ENCODE assay signal across 13 mouse cellular contexts in genomic region chr13:37895564-37896254, GRCm38 (mm10).
DNase-seq lines count a peak whose midpoint lies in the region; ATAC-seq and TF ChIP-seq lines count a peak whose summit lies in the region.
"Had no signal": no experiment of that assay in that cellular context is flagged by ENCODE, and none has a peak within 500 bp of the region (broad histone marks: within the 10 kb centered on the region; RNA-seq: fewer than 3 reads in every experiment).

No protein-coding gene starts in this region.

- H3K36me3 ChIP-seq in heart, embryonic 13.5 days = peaks cover 96% of the 10 kb centered on the region
- peaks cover 18% of the 10 kb centered on the region for H3K36me3 ChIP-seq in intestine, embryonic 15.5 days
- H3K36me3 ChIP-seq in stomach, embryonic 15.5 days = peaks cover 34% of the 10 kb centered on the region
- H3K36me3 ChIP-seq in forebrain, postnatal 0 days (ENCODE audit: insufficient read depth) = no peaks in the 10 kb centered on the region
- H3K36me3 ChIP-seq: hindbrain, embryonic 15.5 days; midbrain, embryonic 15.5 days had no signal

- no peak for ATAC-seq in heart, embryonic 13.5 days (ENCODE audit: extremely low read depth, insufficient number of reproducible peaks, low FRiP score, low TSS enrichment)
- ATAC-seq in intestine, embryonic 15.5 days = peak; percentile 90
- ATAC-seq in stomach, embryonic 15.5 days (ENCODE audit: insufficient read depth, low FRiP score, low read depth) = peak; percentile 90
- no peak for ATAC-seq in forebrain, postnatal 0 days
- ATAC-seq: midbrain, embryonic 15.5 days had no signal

- intact Hi-C loops in heart, postnatal 36 days (cut with DNase I) = no loop called here

- DNase-seq in heart, postnatal 36 days = no peak
- peak; percentile 56 to 72 for DNase-seq in kidney, postnatal 25 days
- DNase-seq in neural tube, embryonic 10.5 days (ENCODE audit: extremely low spot score, low spot score) = no peak
- no peak for DNase-seq in forebrain, postnatal 0 days
- DNase-seq in cerebellum, postnatal 14 days = no peak
- DNase-seq: gastrocnemius, postnatal 14 days; thymus, adult 18-20 months had no signal

- H3K4me1 ChIP-seq in heart, embryonic 13.5 days = peaks cover 30% of the 10 kb centered on the region
- 0 out of 2 replicates have a peak, but pooled peaks cover 5% of the 10 kb centered on the region for H3K4me1 ChIP-seq in intestine, embryonic 15.5 days (replicated peaks)
- H3K4me1 ChIP-seq in stomach, embryonic 15.5 days = 0 out of 2 replicates have a peak, but pooled peaks cover 4% of the 10 kb centered on the region
- no peaks in the 10 kb centered on the region for H3K4me1 ChIP-seq in forebrain, postnatal 0 days (ENCODE audit: insufficient read depth)
- H3K4me1 ChIP-seq: hindbrain, embryonic 15.5 days; midbrain, embryonic 15.5 days had no signal

- no peak for TF ChIP-seq CTCF in forebrain, postnatal 0 days (IDR thresholded peaks at IDR 0.05; ENCODE audit: low read depth)

- 32% methylated on average over 6 of the region's 6 CpGs for WGBS in heart, embryonic 13.5 days
- WGBS in intestine, embryonic 15.5 days = 59% methylated on average over 6 of the region's 6 CpGs
- WGBS in stomach, embryonic 15.5 days = 63% methylated on average over 6 of the region's 6 CpGs
- 79% methylated on average over 6 of the region's 6 CpGs for WGBS in forebrain, postnatal 0 days

- H3K27me3 ChIP-seq in heart, embryonic 13.5 days (replicated peaks) = no peaks in the 10 kb centered on the region
- H3K27me3 ChIP-seq in intestine, embryonic 15.5 days (replicated peaks) = no peaks in the 10 kb centered on the region
- no peaks in the 10 kb centered on the region for H3K27me3 ChIP-seq in stomach, embryonic 15.5 days (replicated peaks)
- no peaks in the 10 kb centered on the region for H3K27me3 ChIP-seq in forebrain, postnatal 0 days (ENCODE audit: insufficient read depth, low read length)
- H3K27me3 ChIP-seq: hindbrain, embryonic 15.5 days; midbrain, embryonic 15.5 days had no signal

- H3K9me3 ChIP-seq in heart, embryonic 13.5 days = no peaks in the 10 kb centered on the region
- H3K9me3 ChIP-seq in intestine, embryonic 15.5 days = no peaks in the 10 kb centered on the region
- H3K9me3 ChIP-seq in stomach, embryonic 15.5 days = no peaks in the 10 kb centered on the region
- H3K9me3 ChIP-seq in forebrain, postnatal 0 days (ENCODE audit: low read length) = no peaks in the 10 kb centered on the region
- H3K9me3 ChIP-seq: hindbrain, embryonic 15.5 days; midbrain, embryonic 15.5 days had no signal

- no peak overlapping the region for H3K4me3 ChIP-seq in heart, embryonic 13.5 days
- no peak overlapping the region for H3K4me3 ChIP-seq in intestine, embryonic 15.5 days (replicated peaks)
- H3K4me3 ChIP-seq in stomach, embryonic 15.5 days (replicated peaks) = no peak overlapping the region
- no peak overlapping the region for H3K4me3 ChIP-seq in forebrain, postnatal 0 days (ENCODE audit: low read depth, low read length)
- H3K4me3 ChIP-seq: erythroblast, embryonic 14.5 days; hindbrain, embryonic 15.5 days; midbrain, embryonic 15.5 days had no signal

- peak overlapping the region; percentile 84 for H3K27ac ChIP-seq in heart, embryonic 13.5 days (replicated peaks)
- H3K27ac ChIP-seq in intestine, embryonic 15.5 days = peak overlapping the region; percentile 70
- peak overlapping the region; percentile 70 for H3K27ac ChIP-seq in stomach, embryonic 15.5 days
- H3K27ac ChIP-seq in forebrain, postnatal 0 days (ENCODE audit: low read depth, low read length) = no peak overlapping the region
- H3K27ac ChIP-seq: hindbrain, embryonic 15.5 days; midbrain, embryonic 15.5 days had no signal

- peak overlapping the region; percentile 20; the same call in 1 of the 2 replicates for H3K4me2 ChIP-seq in heart, embryonic 13.5 days
- H3K4me2 ChIP-seq in intestine, embryonic 15.5 days (replicated peaks) = no peak overlapping the region
- no peak overlapping the region for H3K4me2 ChIP-seq in stomach, embryonic 15.5 days
- H3K4me2 ChIP-seq in forebrain, postnatal 0 days (ENCODE audit: low read depth) = no peak overlapping the region
- H3K4me2 ChIP-seq: hindbrain, embryonic 15.5 days; midbrain, embryonic 15.5 days had no signal

- peak overlapping the region; percentile 47; the same call in 1 of the 2 replicates for H3K9ac ChIP-seq in heart, embryonic 13.5 days
- H3K9ac ChIP-seq in intestine, embryonic 15.5 days = no peak overlapping the region
- no peak overlapping the region for H3K9ac ChIP-seq in stomach, embryonic 15.5 days
- no peak overlapping the region for H3K9ac ChIP-seq in forebrain, postnatal 0 days
- H3K9ac ChIP-seq: hindbrain, embryonic 15.5 days; midbrain, embryonic 15.5 days had no signal

Comparison
In these comparisons a context has a peak if more than half of its experiments do, and no peak if none do; other contexts are left out.
1. ATAC-seq: peak in intestine, embryonic 15.5 days (single experiment) and stomach, embryonic 15.5 days (single experiment); none in heart, embryonic 13.5 days (single experiment) and forebrain, postnatal 0 days (single experiment).
2. DNase-seq: peak in kidney, postnatal 25 days (2 of 2); none in heart, postnatal 36 days (0 of 2), neural tube, embryonic 10.5 days (single experiment), forebrain, postnatal 0 days (single experiment) and cerebellum, postnatal 14 days (0 of 2).